Mouse (Mus musculus) left cerebral cortex, adult 8-10 months (tissue): ENCODE results near the gene Dusp7. TPM values are rescaled to one million over a fixed set of nuclear protein-coding genes. Genes with fewer than 3 reads are reported as not detected.
A peak's percentile ranks its signal among the peaks of the same experiment; 100 is the strongest.

Experiments used
- DNase-seq, 2 experiments: peaks; one replicate each; pipeline ENCODE4 v3.0.0; 2022; ENCODE audit warnings: low spot score in 2 of 2
- total RNA-seq, 4 experiments: library from RNA; stranded (reverse); gene quantifications; 2 replicates each; pipeline ENCODE4 v1.2.4; 2022

Dusp7 gene
- total RNA-seq, 4 experiments from 2014 or later: 89.5 to 103 (median 93.0) TPM

GRCm38 (mm10) chr9:106417841-106418625 is 49.6 kb downstream of the Dusp7 start:
- peak; percentile 85 to 99 for DNase-seq

GRCm38 (mm10) chr9:106420608-106421007 is 52.2 kb downstream of the Dusp7 start:
- no peak for DNase-seq

- no peak for DNase-seq
These were observed 52.8 kb downstream of the Dusp7 start for GRCm38 (mm10) chr9:106421033-106421864.

- DNase-seq: peak; percentile 74 to 78
These were observed 53.4 kb downstream of the Dusp7 start for GRCm38 (mm10) chr9:106421865-106422160.

Other genes starting within 250 kb of the Dusp7 start
- 1 to 10 TPM; 3.3 to 4.9 (median 3.9) TPM for gene Glyctk, start 210.5 kb upstream of the Dusp7 start, total RNA-seq
- 100 to 1,000 TPM; 112 to 132 (median 120) TPM for gene Wdr82, start 197.7 kb upstream of the Dusp7 start, total RNA-seq
- gene Ppm1m, start 168.9 kb upstream of the Dusp7 start, total RNA-seq: 10 to 100 TPM; 23.4 to 26.9 (median 24.4) TPM
- gene Twf2, start 165.5 kb upstream of the Dusp7 start, total RNA-seq: 10 to 100 TPM; 58.6 to 61.1 (median 59.1) TPM
- gene Tlr9, start 146.0 kb upstream of the Dusp7 start, total RNA-seq: 1 to 10 TPM in 3 of 4 experiments, under 1 TPM in 1; 0.85 to 2.0 (median 1.7) TPM
- 100 to 1,000 TPM; 136 to 146 (median 141) TPM for gene Alas1, start 120.0 kb upstream of the Dusp7 start, total RNA-seq
- gene Poc1a, start 87.6 kb upstream of the Dusp7 start, total RNA-seq: 10 to 100 TPM; 14.6 to 18.3 (median 16.7) TPM
- gene Rpl29, start 60.8 kb downstream of the Dusp7 start, total RNA-seq: 100 to 1,000 TPM; 266 to 312 (median 299) TPM
- 10 to 100 TPM; 23.2 to 24.3 (median 23.7) TPM for gene Acy1, start 69.7 kb downstream of the Dusp7 start, total RNA-seq
- gene Abhd14b, start 78.8 kb downstream of the Dusp7 start, total RNA-seq: 10 to 100 TPM; 14.6 to 16.1 (median 15.3) TPM
- gene Abhd14a, start 79.0 kb downstream of the Dusp7 start, total RNA-seq: 10 to 100 TPM; 31.7 to 35.8 (median 34.5) TPM
- gene Pcbp4, start 84.7 kb downstream of the Dusp7 start, total RNA-seq: 100 to 1,000 TPM; 201 to 223 (median 211) TPM
- 10 to 100 TPM; 11.7 to 15.6 (median 12.7) TPM for gene Gpr62, start 97.3 kb downstream of the Dusp7 start, total RNA-seq
- 10 to 100 TPM; 26.9 to 47.9 (median 32.8) TPM for gene Rrp9, start 107.3 kb downstream of the Dusp7 start, total RNA-seq
- gene Parp3, start 108.3 kb downstream of the Dusp7 start, total RNA-seq: 1 to 10 TPM; 6.1 to 7.8 (median 7.0) TPM
- not detected for gene Iqcf1, start 131.3 kb downstream of the Dusp7 start, total RNA-seq
- gene Iqcf5, start 145.9 kb downstream of the Dusp7 start, total RNA-seq: 1 to 10 TPM in 1 of 4 experiments, under 1 TPM in 2, not detected in 1; 0.68 to 1.2 (median 0.79) TPM
- gene Iqcf3, start 193.0 kb downstream of the Dusp7 start, total RNA-seq: not detected
- gene Iqcf4, start 202.4 kb downstream of the Dusp7 start, total RNA-seq: not detected